Mouse (Mus musculus): ENCODE results near the gene Naxe.

Gene Naxe

DNA sequence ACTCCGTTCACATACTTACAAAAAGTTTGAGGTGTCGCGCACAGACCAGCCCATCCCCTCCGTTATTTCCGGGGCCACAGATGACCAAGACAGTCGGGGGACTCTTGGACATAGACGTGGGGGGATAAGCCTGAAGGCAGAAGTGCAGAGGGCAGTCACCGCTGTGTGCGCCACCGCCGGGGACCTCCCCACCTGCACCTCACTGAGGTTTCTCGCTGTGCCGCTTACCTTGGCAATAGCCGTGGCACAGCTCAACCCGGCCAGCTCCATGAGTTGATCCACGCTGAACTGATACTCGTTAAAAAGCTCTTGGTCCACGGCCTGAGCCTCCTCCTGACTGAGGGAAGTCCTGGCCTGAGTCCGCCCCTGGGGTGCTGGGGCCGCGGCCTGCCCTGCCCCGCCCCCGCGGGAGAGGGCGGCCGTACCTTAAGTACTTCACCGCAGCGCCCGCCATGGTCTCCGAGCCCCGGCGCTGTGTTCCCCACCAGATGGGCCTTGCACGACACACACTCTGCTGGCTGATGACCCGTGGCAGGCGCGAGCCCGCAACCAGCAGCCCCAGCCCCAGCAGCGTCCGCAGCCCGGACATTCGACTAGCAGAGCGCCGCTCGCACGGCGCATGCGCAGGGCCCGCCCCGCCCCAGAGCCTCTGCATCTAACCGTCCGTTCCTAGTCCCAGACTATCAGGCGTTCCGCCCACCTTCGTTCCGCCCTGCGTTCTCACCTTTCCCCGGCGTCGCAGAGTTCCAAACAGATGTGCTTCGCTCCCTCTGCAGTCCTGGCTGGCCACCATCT is at the start of gene Naxe:
Naxe (minus strand) TSS at position 594 of the 795 bp plus-strand sequence.
- DNase-seq, result peak; percentile 88 to 93

- peak in 1 of 2 experiments; percentile 22 for DNase-seq
Measured at GRCm38 (mm10) chr3:88106126-88106525, 47.8 kb upstream of the Naxe start.

DNA sequence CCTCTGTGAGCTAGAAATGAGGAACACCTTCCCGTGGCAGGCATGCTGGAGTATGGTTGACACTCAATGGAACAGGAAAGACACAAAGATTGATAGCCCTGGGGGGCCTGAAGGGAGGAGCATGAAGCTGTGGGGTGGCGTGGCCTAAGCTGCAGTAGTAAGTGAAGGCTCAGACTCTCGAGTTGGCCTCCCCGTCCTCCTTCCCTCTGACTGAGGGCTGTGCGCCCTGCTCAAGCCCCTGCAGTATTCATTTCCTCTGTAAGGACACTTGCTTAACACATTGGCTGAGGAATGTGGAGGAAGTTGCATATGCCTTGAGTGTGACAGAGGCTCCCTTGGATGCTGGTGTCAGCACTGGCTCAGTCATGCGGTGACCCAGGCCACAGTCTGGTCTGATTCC is 44.3 kb upstream of the Naxe start:
- DNase-seq, result peak; percentile 18 to 41

- DNase-seq, result no peak
Measured at GRCm38 (mm10) chr3:88102196-88102595, 43.9 kb upstream of the Naxe start.

DNA sequence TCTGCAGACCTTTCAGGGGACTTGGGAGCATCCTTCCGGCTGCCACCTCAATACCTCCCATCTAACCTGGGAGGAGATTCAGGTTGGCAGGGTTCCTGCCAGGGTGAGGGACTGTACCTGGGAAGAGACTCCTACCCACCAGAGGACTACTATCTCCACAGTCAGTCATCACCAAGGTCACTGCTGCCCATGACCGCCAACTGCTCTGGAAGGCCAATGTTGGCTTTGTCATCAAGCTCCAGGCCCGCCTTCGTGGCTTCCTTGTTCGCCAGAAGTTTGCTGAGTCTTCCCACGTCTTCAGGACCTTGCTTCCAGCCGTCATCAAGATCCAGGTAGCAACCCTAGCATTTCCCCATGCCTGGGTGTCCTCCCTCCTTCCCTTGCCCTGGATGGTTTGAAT is 43.4 kb upstream of the Naxe start:
- no peak for DNase-seq

DNA sequence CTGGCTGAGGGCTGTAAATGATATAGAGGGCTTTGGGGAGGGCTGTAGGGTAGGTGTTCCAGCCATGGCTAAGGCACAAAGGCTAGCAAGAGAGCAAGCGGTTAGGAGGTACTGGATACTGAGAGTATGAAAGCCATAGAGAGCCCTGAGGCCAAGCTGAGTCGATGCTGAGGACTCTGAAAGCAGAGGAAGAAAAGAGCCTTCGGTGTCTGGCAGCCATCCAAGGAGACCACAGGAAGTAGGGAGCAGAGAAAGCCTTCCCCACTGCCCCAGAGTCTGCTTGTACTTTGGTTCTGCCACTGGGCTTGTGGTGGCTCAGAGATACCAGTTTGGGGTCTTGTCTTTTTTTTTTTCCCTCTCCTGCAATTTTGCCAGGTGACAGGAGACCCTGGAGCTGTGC is 42.0 kb upstream of the Naxe start:
- DNase-seq, result peak; percentile 38 to 46

GRCm38 (mm10) chr3:88097666-88098065 is 39.4 kb upstream of the Naxe start:
- no peak for DNase-seq

- DNase-seq, result no peak
Measured at GRCm38 (mm10) chr3:88094126-88094525, 35.8 kb upstream of the Naxe start.

DNA sequence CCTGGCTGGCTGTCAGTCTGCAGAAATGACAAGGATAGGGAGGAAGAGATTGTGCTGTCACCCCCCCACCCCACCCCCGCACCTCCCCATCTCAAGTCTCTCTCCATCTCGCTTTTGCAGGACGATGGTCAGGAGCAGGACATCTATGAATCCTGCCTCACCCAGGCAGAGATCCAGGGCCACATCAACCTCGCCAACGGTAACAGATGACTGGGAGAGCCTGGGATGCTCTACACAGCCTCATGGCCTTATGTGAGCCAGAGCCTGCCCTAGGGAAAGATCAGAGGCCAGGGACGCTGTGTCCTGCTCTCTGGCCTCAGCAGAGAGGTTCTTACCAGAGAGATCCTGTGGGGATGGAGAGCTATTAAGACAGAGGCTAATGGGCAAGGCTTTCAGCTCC is 32.3 kb upstream of the Naxe start:
- DNase-seq, result no peak

- no peak for DNase-seq
Measured at GRCm38 (mm10) chr3:88090106-88090505, 31.8 kb upstream of the Naxe start.

GRCm38 (mm10) chr3:88087688-88088087 is 29.4 kb upstream of the Naxe start:
- DNase-seq, result peak; percentile 26 to 35

- DNase-seq, result no peak
Measured at GRCm38 (mm10) chr3:88085459-88085858, 27.2 kb upstream of the Naxe start.

DNA sequence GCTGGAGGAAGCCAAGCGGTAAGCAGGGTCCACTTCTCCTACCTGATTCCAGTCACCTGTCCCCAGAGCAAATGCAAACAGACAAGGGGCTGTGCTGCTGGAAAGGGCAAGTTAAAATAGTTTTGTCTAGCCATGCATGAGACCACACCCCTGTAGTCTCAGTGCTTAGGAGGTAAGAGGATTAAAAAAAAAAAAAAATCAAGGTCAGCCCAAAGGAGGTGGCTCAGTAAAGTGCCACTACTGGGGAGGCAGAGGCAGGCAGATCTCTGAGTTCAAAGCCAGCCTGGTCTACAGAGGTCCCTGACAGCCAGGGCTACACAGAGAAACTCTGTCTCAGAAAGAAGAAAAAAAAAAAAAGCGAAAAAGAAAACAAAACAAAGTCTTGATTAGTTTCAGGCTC is 25.7 kb upstream of the Naxe start:
- no peak for DNase-seq

DNA sequence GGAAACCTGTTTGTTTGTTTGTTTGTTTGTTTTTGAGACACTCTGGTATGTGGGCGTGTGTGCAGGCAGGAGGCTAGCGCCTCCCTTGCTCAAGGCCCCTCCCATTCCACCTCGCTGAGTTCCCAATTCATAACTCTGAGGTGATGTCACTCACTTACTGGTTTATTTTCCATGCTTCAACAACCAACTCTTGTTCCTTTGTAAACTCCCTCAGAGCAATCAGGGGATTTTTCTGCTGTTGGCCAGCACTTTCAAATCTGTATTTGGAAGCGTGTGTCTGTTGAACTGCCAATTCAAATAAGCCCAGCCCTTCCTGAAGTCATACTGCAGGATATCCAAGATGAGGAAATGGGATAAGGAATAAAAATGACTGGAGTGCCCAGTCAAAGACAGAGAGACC is 24.4 kb upstream of the Naxe start:
- no peak for DNase-seq

- DNase-seq, result no peak
Measured at GRCm38 (mm10) chr3:88082224-88082618, 23.9 kb upstream of the Naxe start.

DNA sequence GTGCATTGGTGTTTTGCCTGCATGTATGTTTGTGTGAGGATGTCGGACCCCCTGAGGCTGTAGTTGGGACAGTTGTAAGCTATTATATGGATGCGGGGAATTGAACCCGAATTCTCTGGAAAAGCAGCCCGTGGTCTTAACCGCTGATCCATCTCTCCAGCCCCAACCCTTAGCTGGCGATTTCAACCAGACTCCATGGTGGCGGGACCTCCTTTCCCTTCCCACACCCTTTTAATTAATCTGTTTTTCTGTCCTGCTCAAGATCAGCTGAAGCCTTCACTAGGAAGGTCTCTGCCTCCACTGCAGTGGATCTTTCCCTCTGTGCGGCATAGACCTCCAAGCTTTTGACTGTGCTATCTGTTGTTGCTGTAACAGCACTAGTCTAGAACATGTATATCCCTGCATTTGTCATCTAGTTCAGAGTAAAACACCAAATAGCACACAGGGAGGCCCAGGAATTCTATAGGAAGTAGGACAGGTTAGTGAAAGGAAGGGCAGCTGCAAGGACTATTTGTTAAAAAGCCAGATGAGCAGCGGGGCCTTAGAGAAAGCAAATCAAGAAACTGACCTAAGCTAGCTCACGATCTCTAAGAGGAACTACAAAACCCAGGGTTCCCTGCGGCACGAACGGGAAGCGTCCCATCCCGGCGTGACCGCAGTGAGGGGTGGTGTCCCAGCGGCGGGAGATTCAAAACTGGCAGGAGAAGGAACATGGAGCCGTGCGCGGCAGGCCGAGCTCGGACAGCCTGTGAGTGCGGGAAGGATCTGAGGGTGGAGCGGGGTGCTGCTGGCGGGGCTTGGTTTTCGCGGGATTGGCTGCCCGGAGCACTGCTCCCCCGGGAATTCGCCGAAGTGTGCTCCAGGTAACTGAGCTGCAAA is 23.3 kb upstream of the Naxe start, which contains the start of gene Iqgap3:
Iqgap3 (plus strand) TSS at position 627 of the 879 bp plus-strand sequence.
- DNase-seq, result peak; percentile 92 to 94

- DNase-seq, result no peak
Measured at GRCm38 (mm10) chr3:88078204-88078603, 19.9 kb upstream of the Naxe start, which contains the start of gene Ttc24. TSS of gene Ttc24 (minus strand) at chr3:88078304.

DNA sequence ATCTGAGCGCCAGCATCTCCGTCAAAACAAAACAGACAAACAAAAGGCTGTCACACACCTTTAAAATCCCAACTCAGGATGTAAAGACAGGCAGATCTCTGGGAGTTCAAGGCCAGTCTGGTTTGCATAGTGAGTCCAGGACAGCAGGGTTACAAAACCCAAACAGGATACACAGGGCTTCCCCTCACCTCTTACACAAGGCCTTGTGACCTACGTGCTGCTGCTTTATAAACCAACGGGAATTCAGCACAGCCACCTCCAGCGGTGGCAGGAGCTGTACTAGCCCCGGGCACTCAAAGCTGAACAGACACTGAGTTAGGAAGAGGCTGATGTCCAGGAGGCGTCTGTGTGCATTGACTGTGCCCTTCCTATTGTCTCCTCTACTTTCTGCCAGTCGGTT is 19.1 kb upstream of the Naxe start:
- DNase-seq, result no peak

- DNase-seq, result no peak
Measured at GRCm38 (mm10) chr3:88074766-88075165, 16.5 kb upstream of the Naxe start.

- DNase-seq, result no peak
Measured at GRCm38 (mm10) chr3:88074351-88074750, 16.1 kb upstream of the Naxe start.

DNA sequence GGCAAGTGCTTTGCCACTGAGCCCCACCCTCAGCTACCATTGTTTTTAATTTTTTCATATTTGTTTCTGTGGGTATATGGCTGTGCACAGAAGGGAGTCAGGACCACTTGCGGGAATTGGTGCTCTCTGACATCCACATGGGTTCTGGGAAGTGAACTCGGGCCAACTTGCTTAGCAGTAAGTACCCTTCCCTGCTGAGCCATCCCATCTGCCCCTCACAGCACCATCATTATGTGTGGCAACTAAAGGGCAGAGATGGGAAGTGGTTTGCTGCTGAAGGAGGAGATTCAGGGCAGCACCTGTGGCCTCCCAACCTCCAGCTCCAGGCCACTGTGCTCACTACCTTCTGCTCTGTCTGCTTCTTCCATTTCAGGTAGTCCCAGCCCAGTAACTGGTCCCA is 15.3 kb upstream of the Naxe start:
- no peak for DNase-seq

DNA sequence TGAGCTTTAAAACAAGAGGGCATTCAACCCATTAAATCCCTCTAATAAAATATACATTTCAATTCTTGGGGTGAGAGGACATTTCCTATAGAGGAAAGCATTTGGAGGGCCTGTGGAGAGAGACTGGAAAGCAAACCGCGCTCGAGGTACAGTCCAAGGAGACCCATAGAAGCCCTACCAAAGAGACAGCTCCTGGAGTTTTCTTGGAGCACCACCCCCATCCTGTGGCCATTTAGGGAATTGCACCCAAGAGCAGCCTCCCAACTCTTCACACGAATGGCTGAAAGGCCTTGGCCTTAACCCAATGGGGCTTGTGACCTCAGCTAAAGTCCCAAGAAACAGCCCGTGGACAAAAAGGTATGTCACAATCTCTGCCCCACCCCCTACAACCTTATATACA is 13.5 kb upstream of the Naxe start:
- peak; percentile 89 to 91 for DNase-seq

- DNase-seq, result no peak
Measured at GRCm38 (mm10) chr3:88068386-88068785, 10.1 kb upstream of the Naxe start.

GRCm38 (mm10) chr3:88057030-88057429 is 1.3 kb downstream of the Naxe start:
- no peak for DNase-seq

Data from kidney, postnatal 4 days (tissue).